Mouse (Mus musculus): Measurements from ENCODE around the gene Zfp553. TPM values are rescaled to one million over a fixed set of nuclear protein-coding genes. Genes with fewer than 3 reads are reported as not detected.
A peak's percentile ranks its signal among the peaks of the same experiment; 100 is the strongest.

Gene Zfp553
- polyA plus RNA-seq, 1 experiment from 2014 or later, result 81.0 TPM

DNA sequence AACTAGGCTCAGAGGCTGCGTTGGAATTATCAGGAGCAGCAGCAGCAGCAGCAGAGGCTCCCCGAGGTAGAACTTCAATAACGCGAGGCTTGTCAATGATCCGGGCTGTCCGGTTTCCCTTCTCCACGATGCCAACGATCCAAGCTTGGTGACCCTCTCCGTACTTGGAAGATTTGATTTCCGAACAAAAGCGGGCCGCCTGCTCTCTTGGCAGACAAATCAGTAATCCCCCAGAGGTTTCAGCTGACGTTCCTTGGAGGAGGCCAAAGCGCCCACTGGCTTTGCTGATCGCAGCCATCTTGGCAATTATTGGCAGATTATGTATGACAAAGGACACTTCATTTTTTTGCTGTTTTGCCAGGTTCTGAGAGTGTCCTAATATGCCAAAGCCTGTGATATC is 39.7 kb downstream of the Zfp553 start:
- WGBS, result 96% methylated on average over 15 of the region's 15 CpGs
- Histone ChIP-seq H3K4me3 (peak overlapping the region; percentile 68), H3K36me3 (peaks cover 44% of the 10 kb centered on the region), H3K4me1 (replicated peaks) (peaks cover 24% of the 10 kb centered on the region), H3K27me3 (ENCODE audit: insufficient read depth, poor library complexity, severe bottlenecking) (no peaks in the 10 kb centered on the region), H3K27ac (no peak overlapping the region), H3K9me3 (peaks cover 7% of the 10 kb centered on the region; the same call in 1 of the 2 replicates)
- DNase-seq (ENCODE audit: low spot score), result no peak

DNA sequence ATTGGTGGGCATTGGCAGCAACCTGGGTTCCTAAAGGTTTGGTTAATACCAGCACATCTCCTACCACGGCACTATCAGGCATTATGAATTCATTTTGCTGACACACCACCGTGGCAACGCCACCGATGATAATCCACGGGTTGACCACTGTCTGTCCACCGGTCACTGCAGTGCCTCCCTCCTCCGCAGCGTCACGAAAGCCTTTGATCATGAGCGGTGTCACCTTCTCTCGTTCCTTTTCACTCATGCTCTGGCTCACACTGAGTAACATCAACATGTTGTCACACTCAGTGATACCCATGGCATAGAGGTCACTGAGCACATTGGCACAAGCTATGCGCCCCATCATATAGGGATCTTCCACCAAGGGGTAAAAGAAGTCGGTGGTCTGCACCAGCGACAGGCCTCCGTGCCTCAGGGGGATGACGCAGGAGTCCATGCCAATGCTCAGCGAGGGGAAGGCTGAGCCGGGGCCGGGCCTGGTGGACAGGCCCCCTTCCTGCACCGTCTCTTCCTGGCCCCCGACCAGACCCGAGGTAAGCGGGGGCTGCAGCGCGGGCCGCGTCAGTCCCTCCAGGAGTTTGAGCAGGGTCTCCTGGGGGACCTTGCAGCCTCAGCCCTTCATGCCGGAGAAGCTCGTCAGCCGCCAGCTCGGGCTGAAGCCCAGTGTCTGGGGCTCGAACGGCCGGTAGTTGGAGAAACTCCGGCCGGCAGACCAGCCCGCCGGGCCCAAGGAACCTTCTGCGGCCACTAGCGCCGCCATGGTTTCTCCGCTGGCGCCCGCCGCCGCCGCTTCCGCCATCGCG is 40.5 kb downstream of the Zfp553 start:
- H3K4me3 ChIP-seq, result peak overlapping the region; percentile 68
- peak overlapping the region; percentile 93 for H3K27ac ChIP-seq
- peaks cover 4% of the 10 kb centered on the region; the same call in 1 of the 2 replicates for H3K9me3 ChIP-seq
- WGBS, result 17% methylated on average over 50 of the region's 50 CpGs
- no peak for DNase-seq (ENCODE audit: low spot score)
- H3K27me3 ChIP-seq (ENCODE audit: insufficient read depth, poor library complexity, severe bottlenecking), result no peaks in the 10 kb centered on the region
- H3K4me1 ChIP-seq (replicated peaks), result peaks cover 24% of the 10 kb centered on the region
- peaks cover 43% of the 10 kb centered on the region for H3K36me3 ChIP-seq

DNA sequence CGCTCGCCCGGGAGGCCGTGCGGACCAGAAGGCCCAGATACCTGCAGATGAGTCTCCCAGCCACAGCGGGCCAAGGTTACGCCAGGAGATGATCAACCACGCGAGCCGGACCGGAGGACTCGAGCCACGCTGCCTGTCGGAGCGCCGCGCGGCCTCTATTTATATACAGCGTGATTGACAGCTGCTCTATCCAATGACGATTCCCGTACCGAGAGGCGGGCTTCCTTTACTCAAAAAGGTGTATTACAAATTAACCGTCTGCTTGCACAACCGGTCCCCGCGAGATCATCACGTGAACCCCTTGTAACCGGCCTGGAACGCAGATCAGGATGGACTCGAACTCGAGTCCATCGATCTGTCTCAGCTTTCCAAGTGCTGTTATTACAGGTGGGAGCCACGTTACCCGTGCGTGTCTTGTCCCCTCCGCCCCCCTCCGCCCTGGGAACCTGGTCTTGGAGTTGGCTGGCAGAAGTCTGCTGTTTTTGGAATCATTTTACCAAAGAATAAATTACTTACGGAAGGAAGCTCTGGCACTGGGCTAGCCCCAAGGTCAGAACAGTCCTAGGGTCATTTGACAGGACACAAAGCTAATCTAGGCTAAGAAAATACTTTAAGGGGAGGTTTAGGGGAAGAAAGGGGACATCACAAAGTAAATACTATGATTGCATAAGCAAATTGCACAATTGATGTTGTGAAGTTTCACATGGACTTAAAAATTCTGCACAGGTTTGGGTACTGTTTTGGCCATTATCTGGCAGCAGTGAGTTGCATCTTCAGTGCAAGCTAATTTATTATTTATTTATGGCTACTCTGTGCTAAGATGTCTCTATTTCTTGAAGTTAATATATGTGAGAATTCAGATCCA is 41.3 kb downstream of the Zfp553 start, which contains the start of gene Sephs2:
Gene Sephs2, minus strand, starts transcription at position 131 of the 865 bp plus-strand sequence.
- Histone ChIP-seq H3K4me1 (replicated peaks) (peaks cover 32% of the 10 kb centered on the region), H3K36me3 (peaks cover 35% of the 10 kb centered on the region), H3K27me3 (ENCODE audit: insufficient read depth, poor library complexity, severe bottlenecking) (no peaks in the 10 kb centered on the region), H3K27ac (peak within 1 kb of the TSS; percentile 93), H3K9me3 (no peaks in the 10 kb centered on the region), H3K4me3 (peak within 1 kb of the TSS; percentile 68)
- 3% methylated on average over 39 of the region's 39 CpGs for WGBS
- DNase-seq (ENCODE audit: low spot score), result peak; percentile 92

DNA sequence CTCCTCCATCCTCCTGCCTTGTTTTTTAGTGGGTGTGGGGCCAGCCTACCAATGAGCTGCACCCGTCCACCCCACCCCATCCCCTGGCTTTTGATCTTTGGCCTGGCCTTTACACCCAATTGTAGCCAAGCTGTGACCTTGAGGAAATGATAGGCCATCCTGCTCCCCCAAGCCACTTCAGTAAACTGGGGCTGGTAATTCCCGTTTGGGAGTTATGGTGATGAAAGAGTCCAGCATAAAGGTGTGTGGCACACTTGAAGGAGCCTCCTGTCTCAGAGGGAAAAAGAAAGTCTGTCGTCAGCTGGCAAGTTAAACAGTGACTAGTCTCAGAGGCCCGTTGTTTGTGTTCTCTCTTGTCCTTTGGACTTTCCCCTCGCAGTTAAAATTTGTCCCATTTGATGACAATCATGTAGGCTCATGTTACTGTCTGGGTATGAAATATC is 43.7 kb downstream of the Zfp553 start:
- Histone ChIP-seq H3K27me3 (ENCODE audit: insufficient read depth, poor library complexity, severe bottlenecking) (no peaks in the 10 kb centered on the region), H3K4me3 (no peak overlapping the region), H3K27ac (no peak overlapping the region), H3K4me1 (replicated peaks) (peaks cover 39% of the 10 kb centered on the region), H3K36me3 (peaks cover 12% of the 10 kb centered on the region), H3K9me3 (no peaks in the 10 kb centered on the region)
- WGBS, result 66% methylated on average over 5 of the region's 5 CpGs
- no peak for DNase-seq (ENCODE audit: low spot score)

DNA sequence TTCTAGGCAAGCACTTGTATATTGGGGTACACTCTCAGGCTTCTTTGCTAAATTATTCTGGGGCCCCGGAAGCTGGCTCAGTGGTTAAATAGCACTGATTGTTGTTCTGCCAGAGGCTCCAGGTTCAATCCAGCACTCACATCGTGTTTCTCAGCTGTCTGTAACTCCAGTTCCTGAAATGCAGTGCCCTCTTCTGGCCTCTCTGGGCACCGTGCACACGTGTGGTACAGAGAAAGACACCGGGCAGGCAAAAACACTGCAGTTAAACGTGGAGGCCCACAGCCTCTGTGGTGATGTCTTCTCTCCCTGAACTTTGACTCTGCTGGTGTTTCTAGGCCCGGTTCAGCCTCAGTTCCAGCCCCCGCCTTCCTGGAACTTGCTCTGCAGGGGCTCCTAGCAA is 45.5 kb downstream of the Zfp553 start:
- Histone ChIP-seq H3K9me3 (no peaks in the 10 kb centered on the region), H3K27me3 (ENCODE audit: insufficient read depth, poor library complexity, severe bottlenecking) (no peaks in the 10 kb centered on the region), H3K4me3 (no peak overlapping the region), H3K27ac (peak overlapping the region; percentile 10; the same call in 1 of the 2 replicates), H3K36me3 (no peaks in the 10 kb centered on the region), H3K4me1 (replicated peaks) (peaks cover 27% of the 10 kb centered on the region)
- peak; percentile 40 for DNase-seq (ENCODE audit: low spot score)
- WGBS, result 19% methylated on average over 8 of the region's 8 CpGs

DNA sequence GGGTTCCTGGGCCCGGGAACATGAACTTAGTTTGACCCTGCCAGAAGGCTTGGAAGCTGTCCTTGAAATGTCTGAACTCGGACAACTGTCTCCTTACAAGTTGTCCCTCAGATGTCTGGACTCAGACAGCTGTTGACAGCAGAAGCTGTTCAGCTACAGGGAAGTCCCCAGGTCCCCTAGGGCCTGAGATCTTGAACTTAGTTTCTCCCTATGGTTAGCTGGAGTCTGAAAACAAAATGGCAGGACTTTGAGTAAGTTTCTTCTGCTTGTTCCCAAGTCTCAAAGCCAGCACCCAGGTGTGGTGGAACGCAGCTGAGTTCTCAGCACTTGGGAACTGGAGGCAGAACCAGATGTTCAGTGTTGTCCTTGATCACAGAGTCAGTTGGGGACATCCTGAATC is 47.2 kb downstream of the Zfp553 start:
- Histone ChIP-seq H3K27me3 (ENCODE audit: insufficient read depth, poor library complexity, severe bottlenecking) (no peaks in the 10 kb centered on the region), H3K9me3 (no peaks in the 10 kb centered on the region), H3K4me1 (replicated peaks) (peaks cover 18% of the 10 kb centered on the region), H3K36me3 (no peaks in the 10 kb centered on the region), H3K27ac (no peak overlapping the region), H3K4me3 (no peak overlapping the region)
- WGBS, result 86% methylated on average over 3 of the region's 3 CpGs
- DNase-seq (ENCODE audit: low spot score), result no peak

DNA sequence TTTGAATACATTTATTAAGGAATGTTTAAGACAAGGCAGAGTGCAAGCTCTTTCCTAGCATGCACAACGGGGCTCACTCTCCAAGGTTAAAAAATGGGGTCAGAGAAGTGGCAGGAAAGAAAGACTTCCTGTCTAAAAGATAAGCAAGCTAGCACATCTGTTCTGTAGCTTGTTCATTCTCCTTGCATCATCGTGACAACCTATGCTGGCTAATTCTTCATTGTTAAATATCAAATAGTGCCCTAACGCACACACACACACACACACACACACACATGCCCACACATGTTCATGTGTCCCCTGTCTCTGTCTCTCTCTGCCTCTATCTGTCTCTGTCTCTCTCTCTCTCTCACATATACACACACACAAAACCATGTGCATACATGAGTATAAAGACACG is 48.3 kb downstream of the Zfp553 start:
- no peak for DNase-seq (ENCODE audit: low spot score)
- WGBS, result 80% methylated on average over 4 of the region's 4 CpGs
- H3K36me3 ChIP-seq, result no peaks in the 10 kb centered on the region

DNA sequence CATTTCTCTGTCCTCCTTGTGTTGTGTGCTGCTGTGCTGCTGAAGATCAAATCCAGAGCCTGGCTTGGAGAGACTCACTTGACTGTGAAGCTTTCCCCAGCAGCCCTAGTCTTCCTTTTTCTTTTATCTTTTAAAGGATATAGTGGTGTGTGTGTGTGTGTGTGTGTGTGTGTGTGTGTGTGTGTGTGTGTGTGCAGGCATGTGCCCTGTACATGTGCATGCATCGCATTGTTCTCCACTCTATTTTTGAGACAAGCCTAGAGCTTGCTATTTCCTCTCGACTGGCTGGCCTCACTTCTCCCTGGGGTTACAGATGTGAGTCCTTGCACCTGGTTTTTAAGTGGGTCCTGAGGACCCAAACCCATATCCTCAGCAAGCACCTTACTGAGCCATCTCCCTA is 49.3 kb downstream of the Zfp553 start:
- no peaks in the 10 kb centered on the region for H3K36me3 ChIP-seq
- 82% methylated on average over 2 of the region's 2 CpGs for WGBS
- peaks cover 15% of the 10 kb centered on the region for H3K4me1 ChIP-seq (replicated peaks)
- no peak overlapping the region for H3K4me3 ChIP-seq
- H3K27me3 ChIP-seq (ENCODE audit: insufficient read depth, poor library complexity, severe bottlenecking), result no peaks in the 10 kb centered on the region
- H3K9me3 ChIP-seq, result peaks cover 8% of the 10 kb centered on the region; the same call in 1 of the 2 replicates
- DNase-seq (ENCODE audit: low spot score), result no peak
- H3K27ac ChIP-seq, result no peak overlapping the region

More for the DNA sequence above, 48.3 kb downstream of the Zfp553 start:
- Histone ChIP-seq H3K4me3 (no peak overlapping the region), H3K9me3 (0 out of 2 replicates have a peak, but pooled peaks cover under 1% of the 10 kb centered on the region), H3K27me3 (ENCODE audit: insufficient read depth, poor library complexity, severe bottlenecking) (no peaks in the 10 kb centered on the region), H3K4me1 (replicated peaks) (peaks cover 18% of the 10 kb centered on the region), H3K27ac (no peak overlapping the region)

DNA sequence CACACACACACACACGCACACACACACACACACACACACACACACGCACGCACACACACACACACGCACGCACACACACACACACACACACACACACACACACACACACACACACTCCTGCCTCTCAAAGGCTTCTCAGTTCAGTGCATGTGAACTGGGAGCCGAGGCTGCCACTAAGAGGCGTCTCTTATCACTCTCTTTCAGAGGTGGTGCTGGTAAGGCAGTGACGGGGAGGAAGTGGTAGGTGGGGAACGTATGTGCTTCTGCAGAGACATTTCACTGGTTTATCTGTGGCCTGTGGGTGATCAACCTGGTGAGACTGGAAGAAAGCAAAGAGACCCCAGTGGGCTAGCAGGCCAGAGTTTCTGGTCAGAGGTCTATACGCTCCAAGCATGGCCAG is 52.3 kb downstream of the Zfp553 start:
- Histone ChIP-seq H3K27me3 (ENCODE audit: insufficient read depth, poor library complexity, severe bottlenecking) (no peaks in the 10 kb centered on the region), H3K9me3 (peaks cover 20% of the 10 kb centered on the region), H3K27ac (no peak overlapping the region), H3K36me3 (no peaks in the 10 kb centered on the region), H3K4me3 (no peak overlapping the region), H3K4me1 (replicated peaks) (peaks cover 3% of the 10 kb centered on the region; the same call in 1 of the 2 replicates)
- 62% methylated on average over 10 of the region's 10 CpGs for WGBS
- DNase-seq (ENCODE audit: low spot score), result no peak

Other genes starting within 250 kb of the Zfp553 start
- 5.0 and 6.1 TPM in 2 replicates for gene Mvp, start 218.4 kb upstream of the Zfp553 start, polyA plus RNA-seq (2016; fragmentation: Nextera tagmentation; extraction: Ambion mirVana)
- gene Pagr1b, start 216.6 kb upstream of the Zfp553 start, polyA plus RNA-seq (2016; fragmentation: Nextera tagmentation; extraction: Ambion mirVana), result 0.25 and 0.55 TPM in 2 replicates
- gene Pagr1a, start 215.7 kb upstream of the Zfp553 start, polyA plus RNA-seq (2016; fragmentation: Nextera tagmentation; extraction: Ambion mirVana), result 84.3 and 130 TPM in 2 replicates
- gene Gm42742, start 212.0 kb upstream of the Zfp553 start, polyA plus RNA-seq (2016; fragmentation: Nextera tagmentation; extraction: Ambion mirVana), result 17.6 and 75.1 TPM in 2 replicates
- gene Prrt2, start 211.8 kb upstream of the Zfp553 start, polyA plus RNA-seq (2016; fragmentation: Nextera tagmentation; extraction: Ambion mirVana), result 3.3 and 4.4 TPM in 2 replicates
- gene Maz, start 206.0 kb upstream of the Zfp553 start, polyA plus RNA-seq (2016; fragmentation: Nextera tagmentation; extraction: Ambion mirVana), result 66.7 and 83.1 TPM in 2 replicates
- gene Kif22, start 190.6 kb upstream of the Zfp553 start, polyA plus RNA-seq (2016; fragmentation: Nextera tagmentation; extraction: Ambion mirVana), result 161 and 193 TPM in 2 replicates
- gene Zg16, start 145.7 kb upstream of the Zfp553 start, polyA plus RNA-seq (2016; fragmentation: Nextera tagmentation; extraction: Ambion mirVana), result not detected in 2 replicates
- gene AI467606, start 141.7 kb upstream of the Zfp553 start, polyA plus RNA-seq (2016; fragmentation: Nextera tagmentation; extraction: Ambion mirVana), result 0.80 and 0.81 TPM in 2 replicates
- gene Qprt, start 110.8 kb upstream of the Zfp553 start, polyA plus RNA-seq (2016; fragmentation: Nextera tagmentation; extraction: Ambion mirVana), result 2.6 and 4.9 TPM in 2 replicates
- not detected in 2 replicates for gene Spn, start 95.2 kb upstream of the Zfp553 start, polyA plus RNA-seq (2016; fragmentation: Nextera tagmentation; extraction: Ambion mirVana)
- 94.4 and 96.0 TPM in 2 replicates for gene Cd2bp2, start 37.0 kb upstream of the Zfp553 start, polyA plus RNA-seq (2016; fragmentation: Nextera tagmentation; extraction: Ambion mirVana)
- 25.6 and 28.2 TPM in 2 replicates for gene Tbc1d10b, start 24.6 kb upstream of the Zfp553 start, polyA plus RNA-seq (2016; fragmentation: Nextera tagmentation; extraction: Ambion mirVana)
- 13.0 and 17.7 TPM in 2 replicates for gene Mylpf, start 24.2 kb upstream of the Zfp553 start, polyA plus RNA-seq (2016; fragmentation: Nextera tagmentation; extraction: Ambion mirVana)
- gene Sept1, start 69 bp downstream of the Zfp553 start, polyA plus RNA-seq (2016; fragmentation: Nextera tagmentation; extraction: Ambion mirVana), result 32.4 and 33.8 TPM in 2 replicates
- gene Zfp771, start 11.2 kb downstream of the Zfp553 start, polyA plus RNA-seq (2016; fragmentation: Nextera tagmentation; extraction: Ambion mirVana), result 62.4 and 70.1 TPM in 2 replicates
- gene Dctpp1, start 27.6 kb downstream of the Zfp553 start, polyA plus RNA-seq (2016; fragmentation: Nextera tagmentation; extraction: Ambion mirVana), result 284 and 329 TPM in 2 replicates
- gene Sephs2, start 41.0 kb downstream of the Zfp553 start, polyA plus RNA-seq (2016; fragmentation: Nextera tagmentation; extraction: Ambion mirVana), result 69.8 and 76.2 TPM in 2 replicates
- gene Itgal, start 63.2 kb downstream of the Zfp553 start, polyA plus RNA-seq (2016; fragmentation: Nextera tagmentation; extraction: Ambion mirVana), result 0.68 and 0.98 TPM in 2 replicates
- gene Zfp768, start 112.5 kb downstream of the Zfp553 start, polyA plus RNA-seq (2016; fragmentation: Nextera tagmentation; extraction: Ambion mirVana), result 18.8 and 20.4 TPM in 2 replicates
- gene Zfp747, start 143.0 kb downstream of the Zfp553 start, polyA plus RNA-seq (2016; fragmentation: Nextera tagmentation; extraction: Ambion mirVana), result 7.9 and 9.5 TPM in 2 replicates
- gene 9130019O22Rik, start 154.1 kb downstream of the Zfp553 start, polyA plus RNA-seq (2016; fragmentation: Nextera tagmentation; extraction: Ambion mirVana), result 5.3 and 6.2 TPM in 2 replicates
- gene E430018J23Rik, start 160.6 kb downstream of the Zfp553 start, polyA plus RNA-seq (2016; fragmentation: Nextera tagmentation; extraction: Ambion mirVana), result 5.4 and 6.7 TPM in 2 replicates
- 6.6 and 7.1 TPM in 2 replicates for gene Zfp764, start 173.8 kb downstream of the Zfp553 start, polyA plus RNA-seq (2016; fragmentation: Nextera tagmentation; extraction: Ambion mirVana)
- 35.6 and 39.4 TPM in 2 replicates for gene Zfp688, start 189.0 kb downstream of the Zfp553 start, polyA plus RNA-seq (2016; fragmentation: Nextera tagmentation; extraction: Ambion mirVana)
- gene Zfp689, start 216.1 kb downstream of the Zfp553 start, polyA plus RNA-seq (2016; fragmentation: Nextera tagmentation; extraction: Ambion mirVana), result 14.8 and 15.7 TPM in 2 replicates
- 53.1 and 65.9 TPM in 2 replicates for gene Prr14, start 226.6 kb downstream of the Zfp553 start, polyA plus RNA-seq (2016; fragmentation: Nextera tagmentation; extraction: Ambion mirVana)
- 9.0 and 12.0 TPM in 2 replicates for gene Fbrs, start 246.1 kb downstream of the Zfp553 start, polyA plus RNA-seq (2016; fragmentation: Nextera tagmentation; extraction: Ambion mirVana)